Mouse (Mus musculus) heart, postnatal 0 days (tissue): ENCODE data around the gene Igsf8.

Experiments
- CTCF ChIP-seq: IDR thresholded peaks from 2 replicates; pipeline ENCODE4 v1.5.1; 2016; ENCODE audit warnings: antibody characterized with exemption, control low read depth, low read depth
- EP300 ChIP-seq: IDR thresholded peaks from 2 replicates; pipeline ENCODE4 v1.6.1; 2016; ENCODE audit warnings: antibody characterized with exemption, low read depth

GRCm38 (mm10) chr1:172341386-172341785 lies 79.9 kb downstream of the Igsf8 start:
- TF ChIP-seq CTCF = no peak
- TF ChIP-seq EP300 = no peak
